Mouse (Mus musculus) neural tube, embryonic 12.5 days (tissue): Measurements from ENCODE around the gene Gm12248. TPM values are rescaled to one million over a fixed set of nuclear protein-coding genes. Genes with fewer than 3 reads are reported as not detected.

ENCODE experiments used
- polyA plus RNA-seq: library from polyadenylated mRNA; unstranded; fragments of >200 nt; fragmentation: Nextera tagmentation; extraction: Ambion mirVana; gene quantifications from 2 replicates; pipeline ENCODE4 v1.2.1, GENCODE M21; 2016

The Gm12248 gene
- polyA plus RNA-seq, 1 experiment from 2014 or later, result not detected

Other genes with a start within 250 kb of the Gm12248 start
- gene Larp1, start 84.1 kb downstream of the Gm12248 start, polyA plus RNA-seq, result 19.9 and 21.3 TPM in 2 replicates
- gene Cnot8, start 11.0 kb upstream of the Gm12248 start, polyA plus RNA-seq, result 109 and 116 TPM in 2 replicates
- gene Gemin5, start 75.4 kb upstream of the Gm12248 start, polyA plus RNA-seq, result 19.1 and 22.3 TPM in 2 replicates
- 111 and 115 TPM in 2 replicates for gene Mrpl22, start 78.5 kb upstream of the Gm12248 start, polyA plus RNA-seq
- gene Igtp, start 106.4 kb upstream of the Gm12248 start, polyA plus RNA-seq, result 2.0 TPM in 2 replicates
- 0.50 and 0.85 TPM in 2 replicates for gene Irgm2, start 106.5 kb upstream of the Gm12248 start, polyA plus RNA-seq
- 0.15 TPM in 1 of 2 replicates, not detected in the other for gene 4930438A08Rik, start 181.7 kb upstream of the Gm12248 start, polyA plus RNA-seq
- 27.4 and 30.8 TPM in 2 replicates for gene Zfp692, start 213.9 kb upstream of the Gm12248 start, polyA plus RNA-seq
- 32.0 and 32.2 TPM in 2 replicates for gene Zfp672, start 237.2 kb upstream of the Gm12248 start, polyA plus RNA-seq
- 51.5 and 52.8 TPM in 2 replicates for gene Sh3bp5l, start 237.6 kb upstream of the Gm12248 start, polyA plus RNA-seq